Mouse (Mus musculus) left cerebral cortex, postnatal 25 days (tissue): ENCODE results near the gene Rfx7. TPM values are rescaled to one million over a fixed set of nuclear protein-coding genes. Genes with fewer than 3 reads are reported as not detected.
"Not testable (repeated sequence)": the region's sequence is repeated elsewhere in the genome, so short reads cannot be mapped to it uniquely, and the experiment has no call there.

Experiments
- DNase-seq, 2 experiments: peaks; one replicate each; pipeline ENCODE4 v3.0.0; 2022; ENCODE audit warnings: low spot score in 2 of 2, mixed read lengths in 1 of 2
- intact Hi-C: fragments of 180-260 bp; cut with DNase I; formaldehyde crosslinking; loops from one replicate; pipeline ENCODE4 v1.15.1; 2025
- total RNA-seq, 2 experiments: library from RNA; stranded (reverse); gene quantifications; 2 replicates each; pipeline ENCODE4 v1.2.3; 2021

The Rfx7 gene
- total RNA-seq, 2 experiments from 2014 or later: 27.7 to 30.3 TPM

DNA sequence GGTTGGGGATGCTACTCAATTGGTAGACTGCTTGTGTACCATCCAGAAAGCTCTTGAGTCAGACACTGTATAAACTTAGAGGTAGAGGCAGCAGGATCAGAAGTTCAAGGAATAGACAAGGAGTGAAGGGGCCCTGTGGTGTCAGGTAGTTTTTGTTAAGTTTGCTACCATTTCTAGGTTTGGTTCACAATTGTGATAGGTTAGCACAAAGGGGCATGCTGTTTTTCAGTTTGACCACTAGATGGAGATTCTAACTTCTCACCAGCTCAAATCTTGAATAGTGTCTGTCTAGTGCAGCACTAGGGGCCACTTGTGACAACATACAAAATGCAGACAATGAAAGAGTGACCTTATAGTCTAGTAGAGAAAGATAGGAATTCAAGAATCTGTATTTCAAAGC lies 103.1 kb downstream of the Rfx7 start:
- no peak for DNase-seq
- intact Hi-C loops: loop anchor here (2.0 kb wide), 1 partner anchor 38 kb away; no protein-coding TSS in a partner anchor

GRCm38 (mm10) chr9:72636547-72636946 lies 104.5 kb downstream of the Rfx7 start:
- DNase-seq: no peak

GRCm38 (mm10) chr9:72637243-72637642 lies 105.2 kb downstream of the Rfx7 start:
- no peak for DNase-seq
- intact Hi-C loops: no loop called here

More at GRCm38 (mm10) chr9:72636547-72636946, 104.5 kb downstream of the Rfx7 start:
- intact Hi-C loops: no loop called here

- intact Hi-C loops: no loop called here
- no peak for DNase-seq
Observed at GRCm38 (mm10) chr9:72638951-72639842, 107.2 kb downstream of the Rfx7 start.

- intact Hi-C loops: no loop called here
- peak; percentile 57 to 76 for DNase-seq
Observed at GRCm38 (mm10) chr9:72639843-72640621, 108.0 kb downstream of the Rfx7 start.

GRCm38 (mm10) chr9:72640642-72641041 lies 108.6 kb downstream of the Rfx7 start:
- intact Hi-C loops: no loop called here
- no peak for DNase-seq

- intact Hi-C loops: no loop called here
- no peak for DNase-seq
Observed at GRCm38 (mm10) chr9:72641093-72641680, 109.1 kb downstream of the Rfx7 start.

GRCm38 (mm10) chr9:72642756-72643447 lies 110.9 kb downstream of the Rfx7 start:
- intact Hi-C loops, DNase-seq: not testable (repeated sequence)

DNA sequence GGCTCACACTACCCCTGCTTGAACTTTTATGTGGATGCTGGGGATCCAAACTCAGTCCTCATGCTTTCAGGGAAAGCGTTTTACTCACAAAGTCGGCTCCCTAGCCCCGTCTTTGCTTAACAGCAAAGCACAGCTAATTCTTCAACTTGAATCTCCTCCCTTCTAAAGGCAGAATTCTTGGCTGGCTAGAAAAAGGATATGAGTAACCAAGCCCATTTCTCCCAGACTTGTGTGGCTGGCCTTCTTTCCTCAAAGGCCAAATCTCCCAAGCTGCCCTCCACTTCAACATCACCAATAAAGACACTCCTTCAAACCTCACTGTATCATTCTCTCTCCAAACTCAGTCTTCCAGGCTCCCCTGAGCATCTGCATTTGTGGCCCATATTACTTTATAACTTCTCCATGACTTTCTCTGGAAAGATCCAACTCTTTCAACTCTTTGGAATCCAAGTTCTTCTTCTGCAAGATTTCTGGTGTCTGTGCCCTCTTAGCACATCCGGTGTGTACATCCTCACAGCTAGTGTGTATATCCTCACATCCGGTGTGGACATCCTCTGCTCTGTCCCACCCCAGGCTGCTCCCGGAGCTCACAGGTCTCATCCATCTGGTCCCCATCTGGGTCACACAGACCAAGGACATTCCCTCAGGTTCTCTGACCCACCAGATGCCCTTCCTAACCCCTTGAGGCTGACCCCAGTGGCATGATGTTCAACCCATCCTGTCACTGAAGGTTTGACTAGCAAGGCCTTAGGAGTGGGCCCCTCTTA lies 111.8 kb downstream of the Rfx7 start:
- no peak for DNase-seq
- intact Hi-C loops: no loop called here

DNA sequence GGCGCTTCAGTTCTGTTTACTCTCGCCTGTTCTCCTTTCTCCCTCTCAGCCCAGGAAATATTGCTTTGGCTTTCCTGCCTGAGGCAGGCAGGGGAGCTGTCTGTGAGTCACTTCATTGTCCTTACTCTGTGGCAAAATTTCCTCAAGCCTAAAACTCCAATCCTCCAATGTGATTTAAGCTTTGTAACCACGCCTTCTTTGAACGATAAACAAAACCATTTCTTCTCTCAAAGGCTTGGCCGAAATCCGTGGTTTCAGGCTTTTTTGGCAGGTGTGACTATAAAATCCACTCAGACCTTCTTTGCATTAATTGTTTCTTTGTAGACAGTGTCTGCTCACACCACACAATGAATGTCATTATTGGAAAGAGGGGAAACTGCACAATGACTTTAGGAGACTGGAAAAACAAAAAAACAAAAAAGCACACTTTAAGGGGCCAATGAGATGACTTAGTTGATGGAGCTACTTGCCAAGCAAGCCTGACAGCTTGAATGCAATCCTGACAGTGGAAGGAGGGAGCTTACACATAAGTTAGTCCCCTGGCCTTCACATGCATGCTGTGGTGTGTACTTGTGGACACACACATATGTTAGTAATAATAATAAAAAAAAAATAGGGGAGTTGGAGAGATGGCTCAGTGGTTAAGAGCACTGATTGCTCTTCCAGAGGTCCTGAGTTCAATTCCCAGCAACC lies 112.5 kb downstream of the Rfx7 start:
- intact Hi-C loops: no loop called here
- DNase-seq: no peak

DNA sequence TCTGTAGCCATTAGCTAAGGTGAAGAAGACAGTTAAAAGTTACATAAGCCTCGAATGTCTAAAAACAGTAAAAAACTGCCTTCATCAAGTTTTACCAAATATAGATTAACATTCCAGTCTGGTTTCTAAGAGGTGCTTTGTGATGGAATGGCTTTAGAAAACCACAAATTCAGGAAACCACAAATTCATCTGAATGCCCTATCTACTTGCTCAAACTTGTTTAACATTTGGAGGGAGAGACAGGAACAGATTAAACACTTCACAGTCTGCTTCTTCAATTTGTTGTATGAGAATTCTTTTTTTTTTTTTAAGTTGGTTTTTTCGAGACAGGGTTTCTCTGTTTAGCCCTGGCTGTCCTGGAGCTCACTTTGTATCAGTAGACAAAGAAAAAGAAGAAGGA lies 117.7 kb downstream of the Rfx7 start:
- intact Hi-C loops: no loop called here
- DNase-seq: no peak

DNA sequence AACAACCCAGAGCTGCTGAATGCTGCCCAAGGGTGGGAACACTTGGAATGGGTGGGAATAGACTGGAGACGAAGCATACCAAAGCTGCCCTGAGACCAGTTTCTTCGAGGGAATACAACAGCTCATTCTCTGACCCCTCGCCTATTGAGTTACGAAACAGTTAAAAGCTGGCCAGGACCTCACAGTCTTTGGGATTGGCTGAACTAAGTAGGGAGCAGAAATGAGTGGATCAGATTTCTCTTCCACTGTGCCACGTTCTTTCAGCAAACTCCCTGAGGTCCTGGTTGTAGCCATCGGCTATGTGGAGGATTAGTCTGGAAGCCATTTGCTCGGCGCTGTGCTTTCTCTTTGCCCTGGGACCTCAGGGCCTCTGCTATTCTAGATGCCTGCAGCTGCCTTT lies 120.9 kb downstream of the Rfx7 start:
- intact Hi-C loops: no loop called here

GRCm38 (mm10) chr9:72653533-72653932 lies 121.5 kb downstream of the Rfx7 start:
- no peak for DNase-seq
- intact Hi-C loops: no loop called here

More for the DNA sequence above, 120.9 kb downstream of the Rfx7 start:
- DNase-seq: no peak

GRCm38 (mm10) chr9:72654593-72655242 lies 122.7 kb downstream of the Rfx7 start:
- peak in 1 of 2 experiments; percentile 55 for DNase-seq
- intact Hi-C loops: no loop called here

- no peak for DNase-seq
- intact Hi-C loops: no loop called here
Observed at GRCm38 (mm10) chr9:72655602-72656001, 123.6 kb downstream of the Rfx7 start.

GRCm38 (mm10) chr9:72656491-72656890 lies 124.5 kb downstream of the Rfx7 start:
- DNase-seq: no peak
- intact Hi-C loops: no loop called here

GRCm38 (mm10) chr9:72656940-72657339 lies 124.9 kb downstream of the Rfx7 start:
- no peak for DNase-seq
- intact Hi-C loops: no loop called here

DNA sequence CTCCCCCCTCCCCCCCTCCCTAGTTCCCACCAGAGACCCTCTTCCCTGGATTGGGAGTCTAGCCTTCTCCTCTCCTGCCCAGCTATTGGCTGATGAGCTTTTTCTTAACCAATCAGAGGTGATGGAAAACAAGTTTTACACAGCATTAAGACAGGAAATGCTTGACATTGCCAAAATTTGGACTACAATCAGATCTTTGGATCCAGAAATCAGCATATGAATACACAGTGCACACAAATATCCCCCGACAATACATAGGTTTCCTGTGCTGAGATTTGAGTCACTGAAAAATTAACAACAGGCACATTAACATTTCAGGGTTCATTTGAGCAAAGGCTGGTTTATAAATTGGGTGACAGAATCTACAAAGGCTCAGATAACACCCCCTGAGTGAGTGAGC lies 125.7 kb downstream of the Rfx7 start:
- no peak for DNase-seq
- intact Hi-C loops: no loop called here
